Mouse (Mus musculus): ENCODE measurements around the gene Ube2l6. TPM values are rescaled to one million over a fixed set of nuclear protein-coding genes. Genes with fewer than 3 reads are reported as not detected.

Ube2l6 gene
- polyA plus RNA-seq, 1 experiment from 2014 or later: 114 TPM

DNA sequence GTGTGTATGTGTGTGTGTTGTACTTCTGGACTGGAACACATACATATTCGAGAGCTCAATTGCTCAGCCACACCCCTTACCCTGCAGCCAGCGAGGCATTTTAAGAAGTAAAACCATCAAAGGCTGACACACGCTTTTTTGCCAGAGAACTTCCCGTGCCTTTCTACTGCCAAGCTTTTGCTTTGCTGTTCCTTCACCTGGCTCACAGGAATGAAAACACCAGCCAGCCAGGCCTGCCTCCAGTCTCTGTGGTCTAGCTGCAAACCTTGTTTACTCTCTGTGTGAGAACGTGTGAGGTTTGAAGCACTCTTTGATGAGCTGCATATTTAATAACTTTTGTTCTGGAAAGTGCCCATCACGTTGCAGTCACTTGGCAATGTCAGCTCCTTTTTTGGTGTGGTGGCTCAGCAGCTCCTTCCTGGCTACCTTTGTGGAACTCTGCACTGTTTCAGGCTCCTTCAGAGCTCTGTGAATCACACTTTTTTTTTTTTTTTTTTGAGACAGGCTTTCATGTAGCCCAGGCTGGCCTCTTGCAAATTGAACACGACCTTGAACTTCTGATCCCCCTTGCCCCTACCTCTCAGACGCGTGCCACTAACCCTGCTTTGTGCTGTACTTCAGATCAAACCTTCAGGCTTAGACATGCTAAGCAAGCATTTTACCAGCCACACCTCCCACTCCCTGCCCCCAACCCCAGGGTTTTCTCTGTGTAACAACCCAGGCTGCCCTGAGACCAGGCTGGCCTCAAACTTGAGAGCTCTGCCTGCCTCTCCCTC is 39.4 kb downstream of the Ube2l6 start:
- no peaks in the 10 kb centered on the region for H3K9me3 ChIP-seq
- H3K4me3 ChIP-seq: 0 out of 2 replicates have a peak overlapping the region, but pooled peaks have one; percentile 74
- ATAC-seq (ENCODE audit: extremely low read depth, insufficient number of reproducible peaks, low FRiP score, low TSS enrichment): no peak
- H3K4me1 ChIP-seq: peaks cover 38% of the 10 kb centered on the region
- H3K4me2 ChIP-seq: peak overlapping the region; percentile 79
- H3K36me3 ChIP-seq: no peaks in the 10 kb centered on the region
- H3K9ac ChIP-seq: no peak overlapping the region
- 32% methylated on average over 9 of the region's 9 CpGs for WGBS
- no peak overlapping the region for H3K27ac ChIP-seq (replicated peaks)
- peaks cover 26% of the 10 kb centered on the region; the same call in 1 of the 2 replicates for H3K27me3 ChIP-seq (replicated peaks)

DNA sequence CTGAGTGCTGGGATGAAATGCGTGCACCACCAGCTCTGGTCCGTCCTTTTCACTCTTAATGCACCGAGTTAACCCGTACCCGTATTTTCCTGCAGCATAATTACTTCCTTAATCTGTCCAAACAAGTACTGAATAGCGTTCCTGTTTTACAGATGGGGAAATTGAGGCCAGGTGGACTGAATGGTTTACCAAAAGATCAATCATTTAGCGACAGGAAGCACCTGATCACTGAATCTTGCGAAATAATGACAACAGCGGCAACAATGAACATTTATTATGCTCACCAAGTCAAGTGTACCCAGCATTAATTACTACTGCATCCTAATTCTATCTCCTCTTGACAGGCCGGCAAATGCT is 39.9 kb downstream of the Ube2l6 start, which contains the start of gene Slc43a1:
Gene Slc43a1, plus strand, starts transcription at position 258 of the 357 bp plus-strand sequence.
- Histone ChIP-seq H3K4me1 (peaks cover 43% of the 10 kb centered on the region), H3K4me2 (peak within 1 kb of the TSS; percentile 79), H3K27ac (replicated peaks) (peak within 1 kb of the TSS; percentile 94), H3K9me3 (no peaks in the 10 kb centered on the region), H3K36me3 (no peaks in the 10 kb centered on the region), H3K9ac (peak within 1 kb of the TSS; percentile 89), H3K4me3 (peak within 1 kb of the TSS; percentile 74), H3K27me3 (replicated peaks) (peaks cover 26% of the 10 kb centered on the region; the same call in 1 of the 2 replicates)
- 22% methylated on average over 10 of the region's 10 CpGs for WGBS
- no peak for ATAC-seq (ENCODE audit: extremely low read depth, insufficient number of reproducible peaks, low FRiP score, low TSS enrichment)

DNA sequence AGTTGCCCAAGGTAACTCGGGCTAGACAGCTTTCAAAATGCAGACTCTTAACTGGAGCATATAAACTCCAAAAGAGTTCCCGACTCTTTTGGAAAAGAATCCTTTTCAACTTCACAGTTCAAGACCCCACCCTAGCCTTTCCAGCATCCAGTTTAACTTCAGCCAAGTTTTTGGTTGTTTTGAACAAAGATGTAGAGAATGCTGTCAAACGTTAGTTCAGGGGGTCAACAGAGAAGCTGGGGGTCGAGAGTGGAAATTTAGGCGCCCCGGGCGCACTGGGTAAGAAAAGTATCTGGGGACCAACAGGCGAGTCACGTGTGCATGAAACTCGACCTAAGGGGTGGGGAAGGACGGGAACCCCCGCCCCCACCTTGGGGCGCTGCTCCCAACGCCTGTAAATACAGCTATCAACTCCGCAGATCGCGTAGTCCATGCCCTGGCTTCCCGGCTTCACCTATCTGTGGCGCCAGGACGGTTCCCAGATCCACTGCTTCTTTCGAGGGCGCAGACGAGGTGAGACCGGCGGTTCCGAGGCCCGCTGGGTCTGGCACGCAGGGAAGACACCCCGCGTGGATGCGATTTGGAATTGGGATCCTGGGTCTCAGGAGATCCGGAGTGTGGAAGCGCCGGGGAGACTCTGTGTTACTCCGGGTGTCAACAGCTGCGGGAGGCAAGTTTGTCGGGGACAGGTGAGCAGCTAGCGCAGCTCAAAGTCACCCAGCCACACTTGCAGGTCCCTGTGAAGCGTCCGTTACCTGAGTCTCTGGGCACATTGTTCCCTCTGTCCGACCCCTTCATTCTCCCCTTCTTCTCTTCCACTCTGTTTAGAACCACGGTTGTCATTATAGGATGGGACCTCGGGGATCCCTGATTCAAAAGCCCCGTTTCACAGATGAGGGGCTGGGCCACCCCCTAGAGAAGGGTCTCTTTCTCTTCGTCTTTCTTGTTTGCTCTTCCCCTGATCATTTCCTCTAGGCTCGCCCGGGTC is 40.7 kb downstream of the Ube2l6 start:
- H3K36me3 ChIP-seq: no peaks in the 10 kb centered on the region
- WGBS: under 1% methylated on average over 47 of the region's 47 CpGs
- H3K9me3 ChIP-seq: no peaks in the 10 kb centered on the region
- peak overlapping the region; percentile 74 for H3K4me3 ChIP-seq
- H3K4me2 ChIP-seq: peak overlapping the region; percentile 79
- peak overlapping the region; percentile 89 for H3K9ac ChIP-seq
- 0 out of 2 replicates have a peak, but pooled peaks have one; percentile 15 for ATAC-seq (ENCODE audit: extremely low read depth, insufficient number of reproducible peaks, low FRiP score, low TSS enrichment)
- H3K27me3 ChIP-seq (replicated peaks): peaks cover 26% of the 10 kb centered on the region; the same call in 1 of the 2 replicates
- peaks cover 49% of the 10 kb centered on the region for H3K4me1 ChIP-seq
- H3K27ac ChIP-seq (replicated peaks): peak overlapping the region; percentile 94

DNA sequence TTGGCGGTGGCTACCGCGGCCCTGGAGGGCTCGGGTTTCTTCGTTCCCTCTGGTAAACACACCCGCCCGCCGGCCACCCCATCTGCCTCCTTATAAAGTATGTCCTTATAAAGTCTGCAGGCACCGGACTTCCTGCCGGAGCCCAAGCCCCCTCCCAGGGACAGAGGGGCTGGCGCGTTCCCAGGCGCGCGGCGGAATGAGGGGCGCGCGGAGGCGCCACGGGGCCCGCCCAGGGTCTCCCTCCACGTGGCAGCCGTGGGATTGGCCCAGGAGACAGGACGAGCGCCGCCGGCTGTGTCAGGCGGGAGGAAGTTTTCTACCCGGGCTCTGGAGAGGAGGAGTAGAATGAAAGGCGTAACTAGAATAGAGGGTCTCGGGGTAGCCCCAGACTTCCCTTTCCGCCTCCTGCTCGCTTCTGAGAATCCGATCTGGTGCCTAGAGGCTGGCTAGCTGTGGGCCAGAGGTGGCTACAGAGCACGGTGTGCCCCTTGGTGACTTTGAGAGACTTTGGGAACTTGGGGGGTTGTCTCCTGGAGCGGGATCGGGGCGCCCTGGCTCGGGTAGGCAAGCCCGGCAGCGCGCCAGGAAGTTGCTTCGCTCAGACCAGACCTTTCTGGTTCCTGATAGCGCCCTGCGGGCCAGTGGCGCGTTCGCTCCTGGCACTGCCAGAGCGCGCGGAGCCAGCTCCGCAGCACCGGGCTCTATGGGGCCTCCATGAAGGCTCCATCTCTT is 41.6 kb downstream of the Ube2l6 start:
- peak overlapping the region; percentile 94 for H3K27ac ChIP-seq (replicated peaks)
- H3K9me3 ChIP-seq: no peaks in the 10 kb centered on the region
- peaks cover 26% of the 10 kb centered on the region; the same call in 1 of the 2 replicates for H3K27me3 ChIP-seq (replicated peaks)
- H3K9ac ChIP-seq: peak overlapping the region; percentile 89
- 0 out of 2 replicates have a peak, but pooled peaks cover 4% of the 10 kb centered on the region for H3K36me3 ChIP-seq
- H3K4me1 ChIP-seq: peaks cover 58% of the 10 kb centered on the region
- peak overlapping the region; percentile 74 for H3K4me3 ChIP-seq
- WGBS: under 1% methylated on average over 54 of the region's 54 CpGs
- peak overlapping the region; percentile 79 for H3K4me2 ChIP-seq
- peak; percentile 70 for ATAC-seq (ENCODE audit: extremely low read depth, insufficient number of reproducible peaks, low FRiP score, low TSS enrichment)

DNA sequence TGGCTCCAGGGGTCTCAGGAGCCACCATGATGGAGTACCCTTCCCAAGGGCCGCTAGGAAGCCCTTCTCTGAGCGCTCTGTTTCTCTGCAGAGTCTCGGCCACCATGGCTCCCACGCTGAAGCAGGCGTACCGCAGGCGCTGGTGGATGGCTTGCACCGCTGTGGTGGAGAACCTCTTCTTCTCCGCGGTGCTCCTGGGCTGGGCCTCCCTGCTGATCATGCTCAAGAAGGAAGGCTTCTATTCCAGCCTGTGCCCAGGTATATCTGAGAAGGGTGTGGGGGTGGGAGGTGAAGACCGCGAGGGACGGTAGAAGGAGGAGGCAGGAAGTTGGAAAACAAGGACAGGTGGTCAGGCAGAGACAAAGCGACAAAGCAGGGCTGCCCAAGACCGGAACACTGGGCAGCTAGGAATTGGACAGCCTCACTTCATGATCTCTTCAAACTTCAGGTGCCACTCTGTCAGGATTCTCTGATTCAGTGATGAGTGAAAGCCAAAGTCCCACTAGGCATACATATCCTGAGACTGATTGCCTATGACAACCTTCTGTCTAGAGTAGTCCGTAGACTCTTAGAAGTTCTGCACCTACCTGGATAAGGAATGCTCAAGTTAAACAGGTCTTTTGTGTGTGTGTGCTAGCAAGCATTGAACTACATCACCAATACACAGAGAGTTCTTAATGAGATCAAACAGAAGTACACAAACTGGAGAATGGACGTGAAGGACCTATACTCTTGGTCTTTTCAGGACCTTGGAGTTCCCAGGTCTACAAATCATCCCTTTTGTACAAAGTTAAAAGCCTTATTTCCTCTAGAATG is 42.3 kb downstream of the Ube2l6 start:
- Histone ChIP-seq H3K36me3 (peaks cover 11% of the 10 kb centered on the region; the same call in 1 of the 2 replicates), H3K4me1 (peaks cover 66% of the 10 kb centered on the region), H3K4me3 (peak overlapping the region; percentile 74), H3K9me3 (no peaks in the 10 kb centered on the region), H3K27me3 (replicated peaks) (peaks cover 21% of the 10 kb centered on the region; the same call in 1 of the 2 replicates), H3K4me2 (peak overlapping the region; percentile 79), H3K27ac (replicated peaks) (peak overlapping the region; percentile 94), H3K9ac (peak overlapping the region; percentile 89)
- 5% methylated on average over 17 of the region's 17 CpGs for WGBS
- no peak for ATAC-seq (ENCODE audit: extremely low read depth, insufficient number of reproducible peaks, low FRiP score, low TSS enrichment)

DNA sequence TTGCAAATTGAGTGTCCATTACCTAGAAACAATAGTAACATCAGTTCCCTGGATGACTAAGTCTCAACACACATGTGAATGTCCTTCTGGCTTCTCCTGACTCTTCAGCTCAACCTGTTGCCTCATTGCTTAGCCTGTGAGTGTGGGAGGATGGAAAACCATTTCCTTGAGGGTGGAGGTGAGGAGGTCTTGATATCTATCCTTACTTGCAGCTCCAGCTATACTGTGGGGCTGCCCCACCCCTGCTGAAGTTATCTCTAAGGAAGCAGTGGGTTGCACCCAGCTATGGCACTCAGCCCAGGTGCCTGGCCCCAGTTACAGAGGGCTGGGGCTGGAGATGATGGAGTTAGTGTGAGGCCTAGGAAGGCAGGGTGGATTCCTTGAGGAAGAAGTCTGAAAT is 43.3 kb downstream of the Ube2l6 start:
- peak overlapping the region; percentile 79 for H3K4me2 ChIP-seq
- peaks cover 20% of the 10 kb centered on the region for H3K36me3 ChIP-seq
- peaks cover 15% of the 10 kb centered on the region; the same call in 1 of the 2 replicates for H3K27me3 ChIP-seq (replicated peaks)
- no peak for ATAC-seq (ENCODE audit: extremely low read depth, insufficient number of reproducible peaks, low FRiP score, low TSS enrichment)
- peak overlapping the region; percentile 25; the same call in 1 of the 2 replicates for H3K27ac ChIP-seq (replicated peaks)
- peak overlapping the region; percentile 74 for H3K4me3 ChIP-seq
- peak overlapping the region; percentile 89 for H3K9ac ChIP-seq
- peaks cover 67% of the 10 kb centered on the region for H3K4me1 ChIP-seq
- no peaks in the 10 kb centered on the region for H3K9me3 ChIP-seq

DNA sequence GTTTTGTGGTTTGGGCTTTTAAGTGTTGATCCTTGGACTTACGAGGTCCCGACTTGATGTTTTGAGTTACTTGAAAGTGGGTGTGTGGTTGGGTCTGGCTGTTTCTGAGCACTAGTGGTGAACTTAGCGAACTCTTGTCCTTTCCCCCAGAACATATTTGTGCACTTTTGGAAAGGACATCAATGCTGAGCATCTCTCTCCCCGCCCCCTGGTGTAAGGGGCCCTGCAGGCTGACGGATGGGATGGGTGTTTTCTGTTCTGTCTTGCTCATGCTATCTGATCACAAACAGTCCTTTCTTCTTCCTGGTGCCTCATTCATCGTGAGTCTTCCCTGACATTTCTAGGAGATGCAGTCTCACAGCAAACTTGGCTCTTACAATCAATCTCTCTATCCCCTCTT is 45.0 kb downstream of the Ube2l6 start:
- no peaks in the 10 kb centered on the region for H3K27me3 ChIP-seq (replicated peaks)
- H3K27ac ChIP-seq (replicated peaks): no peak overlapping the region
- no peak overlapping the region for H3K4me3 ChIP-seq
- peaks cover 64% of the 10 kb centered on the region for H3K4me1 ChIP-seq
- peak overlapping the region; percentile 32; the same call in 1 of the 2 replicates for H3K4me2 ChIP-seq
- H3K9ac ChIP-seq: no peak overlapping the region
- H3K9me3 ChIP-seq: no peaks in the 10 kb centered on the region
- 69% methylated on average over 6 of the region's 6 CpGs for WGBS
- ATAC-seq (ENCODE audit: extremely low read depth, insufficient number of reproducible peaks, low FRiP score, low TSS enrichment): no peak
- peaks cover 37% of the 10 kb centered on the region for H3K36me3 ChIP-seq

DNA sequence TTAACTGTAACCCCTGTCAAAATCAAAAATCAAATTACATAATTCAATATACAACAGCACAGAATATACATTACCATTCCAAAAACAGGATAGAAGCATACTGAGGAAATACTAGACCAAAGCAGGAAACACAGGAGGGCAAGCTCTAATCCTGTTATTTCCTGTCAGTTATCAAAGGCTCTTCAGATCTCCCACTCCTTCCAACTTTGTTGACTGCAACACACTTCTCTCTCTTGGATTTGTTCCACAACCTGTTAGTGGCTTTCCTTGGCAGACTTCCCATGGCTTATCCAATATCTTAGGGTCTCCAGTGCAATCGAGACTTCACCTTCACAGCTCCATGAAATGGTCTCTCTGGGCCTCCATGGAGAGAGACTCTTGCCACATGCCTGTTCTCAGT is 46.6 kb downstream of the Ube2l6 start:
- Histone ChIP-seq H3K9ac (0 out of 2 replicates have a peak overlapping the region, but pooled peaks have one; percentile 14), H3K4me3 (no peak overlapping the region), H3K27ac (replicated peaks) (peak overlapping the region; percentile 42; the same call in 1 of the 2 replicates), H3K9me3 (no peaks in the 10 kb centered on the region), H3K4me2 (no peak overlapping the region), H3K27me3 (replicated peaks) (no peaks in the 10 kb centered on the region), H3K4me1 (peaks cover 73% of the 10 kb centered on the region), H3K36me3 (peaks cover 53% of the 10 kb centered on the region)
- ATAC-seq (ENCODE audit: extremely low read depth, insufficient number of reproducible peaks, low FRiP score, low TSS enrichment): no peak
- WGBS: 13% methylated on average over 1 of the region's 1 CpGs

DNA sequence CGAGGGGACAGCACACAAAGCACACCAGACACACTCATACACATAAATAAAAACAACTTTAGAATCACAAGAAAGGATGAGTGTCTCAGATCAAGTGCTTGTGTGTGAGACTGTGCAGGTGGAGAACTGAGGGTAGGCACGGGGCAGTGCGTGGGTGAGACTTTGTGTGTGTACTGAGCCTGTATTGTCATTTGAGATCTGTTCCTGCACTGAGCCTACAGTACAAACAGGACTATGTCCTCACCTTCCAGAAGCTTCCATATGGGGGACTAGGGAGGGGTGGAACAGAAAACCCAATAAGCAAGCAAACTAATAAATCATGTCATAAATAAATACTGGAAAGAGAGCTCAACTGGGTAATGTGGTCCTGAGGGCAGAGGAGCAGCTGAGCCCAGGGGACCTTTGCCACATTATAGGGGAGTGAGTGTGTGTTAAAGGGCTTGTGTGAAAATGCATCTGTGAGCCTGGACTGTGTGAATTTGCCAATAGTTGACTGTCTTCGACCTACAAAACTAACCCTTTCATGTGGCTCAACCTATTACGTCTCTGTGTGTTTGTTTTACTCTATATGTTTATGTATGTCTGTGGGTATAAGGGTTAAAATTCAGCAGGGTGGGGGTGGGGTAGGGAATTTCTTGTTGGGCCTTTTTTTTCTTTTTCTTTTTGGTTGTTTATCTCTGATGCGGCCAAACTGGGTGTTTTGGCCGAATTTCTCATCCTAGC is 51.9 kb downstream of the Ube2l6 start:
- H3K9me3 ChIP-seq: no peaks in the 10 kb centered on the region
- H3K4me3 ChIP-seq: no peak overlapping the region
- peaks cover 40% of the 10 kb centered on the region for H3K4me1 ChIP-seq
- no peak overlapping the region for H3K27ac ChIP-seq (replicated peaks)
- ATAC-seq (ENCODE audit: extremely low read depth, insufficient number of reproducible peaks, low FRiP score, low TSS enrichment): no peak
- H3K36me3 ChIP-seq: peaks cover 91% of the 10 kb centered on the region
- peak overlapping the region; percentile 17 for H3K9ac ChIP-seq
- peak overlapping the region; percentile 58 for H3K4me2 ChIP-seq
- H3K27me3 ChIP-seq (replicated peaks): no peaks in the 10 kb centered on the region
- 57% methylated on average over 7 of the region's 7 CpGs for WGBS
